Mouse (Mus musculus) liver, postnatal 0 days (tissue): ENCODE measurements around the gene Ntrk2. TPM values are rescaled to one million over a fixed set of nuclear protein-coding genes. Genes with fewer than 3 reads are reported as not detected.

Experiments
- ATAC-seq: fragments of 200-750 bp; cut with Nextera tagmentation; 2 replicates; pipeline ENCODE4 v1.8.0; 2017; ENCODE audit warnings: mild to moderate bottlenecking, moderate library complexity
- DNase-seq: peaks from one replicate; pipeline ENCODE4 v3.0.0-alpha.2; 2016
- H3K27ac ChIP-seq: fragments of 300-500 bp; sonication (generic); 2 replicates; pipeline ENCODE4 v1.5.1; 2014; ENCODE audit warnings: antibody characterized with exemption, moderate library complexity, mild to moderate bottlenecking, low read depth
- H3K27me3 ChIP-seq: fragments of 300-500 bp; sonication (generic); 2 replicates; pipeline ENCODE4 v1.6.1; 2014; ENCODE audit warnings: low read length, control low read depth, mixed read lengths; ENCODE audit not compliant: insufficient read depth
- H3K36me3 ChIP-seq: fragments of 300-500 bp; sonication (generic); replicated peaks from 2 replicates; pipeline ENCODE4 v1.6.1; 2014; ENCODE audit warnings: mild to moderate bottlenecking, control low read depth, low read length, moderate library complexity, mixed read lengths; ENCODE audit not compliant: insufficient read depth
- H3K4me1 ChIP-seq: fragments of 300-500 bp; sonication (generic); 2 replicates; pipeline ENCODE4 v1.6.1; 2014; ENCODE audit warnings: antibody characterized with exemption, mild to moderate bottlenecking, control low read depth; ENCODE audit not compliant: insufficient read depth
- H3K4me2 ChIP-seq: fragments of 300-500 bp; sonication (generic); 2 replicates; pipeline ENCODE4 v1.6.1; 2014; ENCODE audit warnings: low read depth, mild to moderate bottlenecking, low read length, moderate library complexity, mixed read lengths
- H3K4me3 ChIP-seq: fragments of 300-500 bp; sonication (generic); 2 replicates; pipeline ENCODE4 v1.5.1; 2014; ENCODE audit warnings: low read depth, low read length
- H3K9ac ChIP-seq: fragments of 300-500 bp; sonication (generic); replicated peaks from 2 replicates; pipeline ENCODE4 v1.6.1; 2014; ENCODE audit warnings: mild to moderate bottlenecking, moderate library complexity
- H3K9me3 ChIP-seq: fragments of 300-500 bp; sonication (generic); 2 replicates; pipeline ENCODE4 v1.6.1; 2016; ENCODE audit warnings: mild to moderate bottlenecking, control low read depth, low read length, mixed read lengths
- CTCF ChIP-seq: sonication (generic); IDR thresholded peaks from 2 replicates; pipeline ENCODE4 v1.5.1; 2016; ENCODE audit warnings: antibody characterized with exemption, low read depth
- EP300 ChIP-seq: IDR thresholded peaks from 2 replicates; pipeline ENCODE4 v1.6.1; 2016; ENCODE audit warnings: antibody characterized with exemption, low read depth, mild to moderate bottlenecking
- WGBS: fragments of 180-500 bp; shearing (Covaris S2); extraction: QIAGEN DNeasy Blood & Tissue Kit; methylation state at CpG from one replicate; pipeline ENCODE4 v1.1.7; 2014; ENCODE audit not compliant: insufficient replicate concordance; 5-methylcytosine and 5-hydroxymethylcytosine counted together
- polyA plus RNA-seq: library from polyadenylated mRNA; unstranded; fragments of >200 nt; fragmentation: Nextera tagmentation; extraction: Ambion mirVana; gene quantifications from 2 replicates; pipeline ENCODE4 v1.2.1, GENCODE M21; 2015

The Ntrk2 gene
- polyA plus RNA-seq, 1 experiment from 2014 or later: 0.21 TPM

DNA sequence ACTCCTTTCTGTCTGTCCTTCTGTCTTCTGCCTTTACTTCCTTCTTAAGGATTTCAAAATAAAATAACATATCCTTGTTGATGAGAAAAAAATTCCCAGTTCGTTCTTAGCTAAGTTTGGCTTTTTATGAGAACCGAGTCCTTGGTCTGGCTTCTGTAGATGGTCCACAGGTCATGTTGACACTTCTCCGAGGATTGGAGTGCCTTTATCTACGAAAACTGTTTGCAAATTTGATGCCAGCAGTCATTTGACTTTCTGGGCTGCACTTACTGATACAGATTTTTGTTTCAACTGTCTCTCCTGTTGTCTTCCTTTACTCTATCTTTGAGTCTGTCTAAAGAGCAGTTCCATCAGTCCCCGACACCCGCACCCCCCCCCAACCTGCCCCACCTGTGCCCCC is 154.0 kb downstream of the Ntrk2 start:
- Histone ChIP-seq H3K4me1 (no peaks in the 10 kb centered on the region), H3K27me3 (no peaks in the 10 kb centered on the region), H3K36me3 (no peaks in the 10 kb centered on the region), H3K9ac (no peak overlapping the region), H3K27ac (no peak overlapping the region), H3K9me3 (no peaks in the 10 kb centered on the region), H3K4me2 (no peak overlapping the region), H3K4me3 (no peak overlapping the region)
- DNase-seq: no peak
- ATAC-seq: no peak
- whole genome bisulfite sequencing: 52% methylated on average over 6 of the region's 6 CpGs
- TF ChIP-seq EP300 (no peak), CTCF (no peak)

GRCm38 (mm10) chr13:58964701-58965359 is 158.5 kb downstream of the Ntrk2 start:
- H3K9me3 ChIP-seq: no peaks in the 10 kb centered on the region
- no peak overlapping the region for H3K4me2 ChIP-seq
- no peak for TF ChIP-seq CTCF
- no peak for TF ChIP-seq EP300
- H3K27ac ChIP-seq: no peak overlapping the region
- no peak for ATAC-seq
- no peaks in the 10 kb centered on the region for H3K27me3 ChIP-seq
- no peaks in the 10 kb centered on the region for H3K4me1 ChIP-seq
- H3K9ac ChIP-seq: no peak overlapping the region
- H3K4me3 ChIP-seq: no peak overlapping the region
- H3K36me3 ChIP-seq: no peaks in the 10 kb centered on the region
- no peak for DNase-seq
- WGBS: 82% methylated on average over 12 of the region's 12 CpGs

- H3K4me3 ChIP-seq: no peak overlapping the region
- no peak for TF ChIP-seq EP300
- no peak for TF ChIP-seq CTCF
- H3K9ac ChIP-seq: no peak overlapping the region
- H3K27me3 ChIP-seq: no peaks in the 10 kb centered on the region
- H3K9me3 ChIP-seq: no peaks in the 10 kb centered on the region
- no peaks in the 10 kb centered on the region for H3K36me3 ChIP-seq
- no peaks in the 10 kb centered on the region for H3K4me1 ChIP-seq
- no peak overlapping the region for H3K4me2 ChIP-seq
- H3K27ac ChIP-seq: no peak overlapping the region
- no peak for ATAC-seq
- WGBS: 77% methylated on average over 3 of the region's 3 CpGs
- no peak for DNase-seq
Measured at GRCm38 (mm10) chr13:58965826-58966225, 159.5 kb downstream of the Ntrk2 start.

- whole genome bisulfite sequencing: 74% methylated on average over 3 of the region's 3 CpGs
- DNase-seq: no peak
Measured at GRCm38 (mm10) chr13:58966466-58966865, 160.1 kb downstream of the Ntrk2 start.

GRCm38 (mm10) chr13:58968168-58968567 is 161.8 kb downstream of the Ntrk2 start:
- ATAC-seq (no peak), DNase-seq (no peak)
- Histone ChIP-seq H3K27me3 (no peaks in the 10 kb centered on the region), H3K9me3 (no peaks in the 10 kb centered on the region), H3K9ac (no peak overlapping the region), H3K36me3 (no peaks in the 10 kb centered on the region), H3K4me1 (no peaks in the 10 kb centered on the region), H3K4me3 (no peak overlapping the region), H3K4me2 (no peak overlapping the region), H3K27ac (no peak overlapping the region)
- WGBS: 51% methylated on average over 5 of the region's 5 CpGs
- no peak for TF ChIP-seq CTCF
- no peak for TF ChIP-seq EP300

More at GRCm38 (mm10) chr13:58966466-58966865, 160.1 kb downstream of the Ntrk2 start:
- ATAC-seq: no peak
- H3K4me1 ChIP-seq: no peaks in the 10 kb centered on the region
- no peaks in the 10 kb centered on the region for H3K9me3 ChIP-seq
- H3K27ac ChIP-seq: no peak overlapping the region
- no peak for TF ChIP-seq CTCF
- TF ChIP-seq EP300: no peak
- no peaks in the 10 kb centered on the region for H3K36me3 ChIP-seq
- H3K4me2 ChIP-seq: no peak overlapping the region
- no peak overlapping the region for H3K9ac ChIP-seq
- no peak overlapping the region for H3K4me3 ChIP-seq
- H3K27me3 ChIP-seq: no peaks in the 10 kb centered on the region

DNA sequence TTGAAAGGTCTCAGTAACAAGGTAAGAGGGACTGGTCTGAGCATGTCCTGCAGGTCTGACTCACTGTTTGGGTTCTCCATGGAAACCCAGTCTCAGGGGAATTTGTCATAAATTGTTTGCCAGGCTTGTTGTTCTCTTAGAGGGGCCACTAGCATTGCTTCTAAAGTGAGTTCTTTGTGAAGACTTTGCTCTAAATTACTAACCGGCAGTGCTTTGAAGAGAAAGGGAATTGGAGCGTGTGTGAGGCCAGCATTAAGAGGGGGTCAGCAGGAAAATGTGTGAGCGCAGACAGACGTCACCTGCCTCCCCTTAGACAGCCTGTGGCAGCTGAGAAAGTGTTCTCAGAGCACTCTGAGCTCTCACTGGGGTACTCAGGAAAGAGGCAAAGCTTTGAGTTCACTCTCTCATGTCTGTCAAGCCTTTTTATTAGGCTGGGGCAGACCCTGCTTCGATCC is 165.1 kb downstream of the Ntrk2 start:
- DNase-seq (no peak), ATAC-seq (no peak)
- Histone ChIP-seq H3K27ac (no peak overlapping the region), H3K4me2 (no peak overlapping the region), H3K4me1 (no peaks in the 10 kb centered on the region), H3K27me3 (no peaks in the 10 kb centered on the region), H3K36me3 (no peaks in the 10 kb centered on the region), H3K9ac (no peak overlapping the region), H3K9me3 (no peaks in the 10 kb centered on the region), H3K4me3 (no peak overlapping the region)
- TF ChIP-seq CTCF: no peak
- 49% methylated on average over 5 of the region's 5 CpGs for WGBS

GRCm38 (mm10) chr13:58972511-58972910 is 166.1 kb downstream of the Ntrk2 start:
- TF ChIP-seq CTCF: no peak
- Histone ChIP-seq H3K27me3 (no peaks in the 10 kb centered on the region), H3K4me3 (no peak overlapping the region), H3K27ac (no peak overlapping the region), H3K4me2 (no peak overlapping the region), H3K9ac (no peak overlapping the region), H3K4me1 (no peaks in the 10 kb centered on the region), H3K9me3 (no peaks in the 10 kb centered on the region), H3K36me3 (no peaks in the 10 kb centered on the region)
- WGBS: 59% methylated on average over 5 of the region's 5 CpGs
- no peak for ATAC-seq
- no peak for DNase-seq
